Mouse (Mus musculus) midbrain, embryonic 10.5 days (tissue): ENCODE data around the gene Cmtm5. TPM values are rescaled to one million over a fixed set of nuclear protein-coding genes. Genes with fewer than 3 reads are reported as not detected.
A peak's percentile ranks its signal among the peaks of the same experiment; 100 is the strongest.
"Not testable (repeated sequence)": the region's sequence is repeated elsewhere in the genome, so short reads cannot be mapped to it uniquely, and the experiment has no call there.

Experiments
- DNase-seq: peaks from one replicate; pipeline ENCODE4 v3.0.0-alpha.2; 2017; ENCODE audit warnings: low spot score
- H3K27ac ChIP-seq: fragments of 300-500 bp; sonication (generic); replicated peaks from 2 replicates; pipeline ENCODE4 v1.5.1; 2016; ENCODE audit warnings: mild to moderate bottlenecking
- H3K27me3 ChIP-seq: fragments of 300-500 bp; sonication (generic); 2 replicates; pipeline ENCODE4 v1.6.1; 2016; ENCODE audit warnings: low read depth, mild to moderate bottlenecking; ENCODE audit not compliant: poor library complexity, severe bottlenecking
- H3K36me3 ChIP-seq: fragments of 300-500 bp; sonication (generic); 2 replicates; pipeline ENCODE4 v1.6.1; 2016; ENCODE audit warnings: mild to moderate bottlenecking, moderate library complexity
- H3K4me1 ChIP-seq: fragments of 300-500 bp; sonication (generic); 2 replicates; pipeline ENCODE4 v1.6.1; 2016
- H3K4me3 ChIP-seq: fragments of 300-500 bp; sonication (generic); 2 replicates; pipeline ENCODE4 v1.5.1; 2016; ENCODE audit warnings: mild to moderate bottlenecking, moderate library complexity
- H3K9me3 ChIP-seq: fragments of 300-500 bp; sonication (generic); replicated peaks from 2 replicates; pipeline ENCODE4 v1.6.1; 2016; ENCODE audit warnings: mild to moderate bottlenecking
- WGBS: fragments of 180-500 bp; shearing (Covaris S2); methylation state at CpG from one replicate; pipeline ENCODE4 v1.1.7; 2016; 5-methylcytosine and 5-hydroxymethylcytosine counted together
- polyA plus RNA-seq: library from polyadenylated mRNA; unstranded; fragments of >200 nt; fragmentation: Nextera tagmentation; extraction: Ambion mirVana; gene quantifications from 2 replicates; pipeline ENCODE4 v1.2.1, GENCODE M21; 2016

Cmtm5 gene
- polyA plus RNA-seq, 1 experiment from 2014 or later: 0.17 TPM

GRCm38 (mm10) chr14:54953664-54954206, 17.7 kb downstream of the Cmtm5 start:
- no peak overlapping the region for H3K4me3 ChIP-seq
- no peak overlapping the region for H3K27ac ChIP-seq
- no peaks in the 10 kb centered on the region for H3K36me3 ChIP-seq
- no peak for DNase-seq
- WGBS: 89% methylated on average over 8 of the region's 8 CpGs
- H3K9me3 ChIP-seq: no peaks in the 10 kb centered on the region
- H3K27me3 ChIP-seq: peaks cover 8% of the 10 kb centered on the region; the same call in 1 of the 2 replicates
- H3K4me1 ChIP-seq: no peaks in the 10 kb centered on the region

DNA sequence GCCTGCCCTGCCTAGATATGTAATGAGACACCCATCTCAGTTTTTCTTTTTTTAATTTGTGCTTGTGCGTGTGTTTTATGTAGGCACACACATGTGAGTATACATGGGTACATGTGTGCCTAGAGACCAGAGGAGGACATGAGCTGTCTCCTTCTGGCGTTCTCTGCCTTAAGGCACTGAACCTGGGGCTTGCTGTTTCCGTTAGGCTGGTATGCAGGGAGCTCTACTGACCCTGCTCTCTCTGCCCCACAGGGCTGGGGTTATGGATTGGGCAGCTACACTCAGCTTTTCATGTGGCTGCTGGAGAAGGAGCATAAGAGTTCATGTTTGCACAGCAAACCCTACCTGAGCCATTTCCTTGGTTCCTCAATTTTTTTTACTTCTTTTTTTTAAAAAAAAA, 18.4 kb downstream of the Cmtm5 start:
- DNase-seq: no peak
- H3K4me1 ChIP-seq: no peaks in the 10 kb centered on the region
- H3K27ac ChIP-seq: no peak overlapping the region
- H3K36me3 ChIP-seq: no peaks in the 10 kb centered on the region
- WGBS: 85% methylated on average over 3 of the region's 3 CpGs
- no peaks in the 10 kb centered on the region for H3K9me3 ChIP-seq
- peaks cover 4% of the 10 kb centered on the region; the same call in 1 of the 2 replicates for H3K27me3 ChIP-seq
- H3K4me3 ChIP-seq: no peak overlapping the region

GRCm38 (mm10) chr14:54955481-54955880, 19.4 kb downstream of the Cmtm5 start:
- Histone ChIP-seq H3K9me3 (no peaks in the 10 kb centered on the region), H3K27ac (no peak overlapping the region), H3K4me3 (no peak overlapping the region), H3K36me3 (no peaks in the 10 kb centered on the region), H3K4me1 (peaks cover 3% of the 10 kb centered on the region), H3K27me3 (no peaks in the 10 kb centered on the region)
- no peak for DNase-seq
- WGBS: 83% methylated on average over 3 of the region's 3 CpGs

- DNase-seq: no peak
- Histone ChIP-seq H3K4me1 (peaks cover 10% of the 10 kb centered on the region), H3K27ac (no peak overlapping the region), H3K36me3 (no peaks in the 10 kb centered on the region), H3K9me3 (no peaks in the 10 kb centered on the region), H3K4me3 (no peak overlapping the region), H3K27me3 (no peaks in the 10 kb centered on the region)
- 86% methylated on average over 9 of the region's 9 CpGs for WGBS
These were observed 20.5 kb downstream of the Cmtm5 start for GRCm38 (mm10) chr14:54956533-54956932.

- 81% methylated on average over 4 of the region's 4 CpGs for WGBS
- Histone ChIP-seq H3K36me3 (no peaks in the 10 kb centered on the region), H3K4me3 (no peak overlapping the region), H3K4me1 (peaks cover 10% of the 10 kb centered on the region), H3K27me3 (no peaks in the 10 kb centered on the region), H3K9me3 (no peaks in the 10 kb centered on the region), H3K27ac (no peak overlapping the region)
- no peak for DNase-seq
These were observed 22.4 kb downstream of the Cmtm5 start for GRCm38 (mm10) chr14:54958503-54958902.

DNA sequence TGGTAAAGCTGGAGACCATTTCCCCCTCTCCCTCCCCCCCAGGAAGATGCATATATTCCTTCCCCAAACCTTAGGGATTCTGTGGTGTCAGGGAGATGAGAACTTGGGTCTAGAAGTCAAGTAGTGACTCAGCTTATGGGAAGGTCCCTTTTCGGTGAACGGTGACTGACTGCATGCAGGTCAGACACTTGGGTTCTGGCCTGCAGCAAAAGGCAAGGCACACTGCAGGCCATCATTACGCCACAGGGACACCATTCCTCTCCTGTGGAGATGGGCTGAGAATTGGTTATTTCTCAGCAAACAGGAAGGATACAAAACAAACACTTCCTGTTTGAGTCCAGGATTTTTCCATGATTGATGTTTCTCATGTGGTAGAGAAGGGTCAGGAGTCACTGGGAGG, 23.1 kb downstream of the Cmtm5 start:
- H3K9me3 ChIP-seq: no peaks in the 10 kb centered on the region
- DNase-seq: no peak
- H3K36me3 ChIP-seq: no peaks in the 10 kb centered on the region
- no peaks in the 10 kb centered on the region for H3K27me3 ChIP-seq
- 82% methylated on average over 3 of the region's 3 CpGs for WGBS
- H3K4me3 ChIP-seq: no peak overlapping the region
- no peak overlapping the region for H3K27ac ChIP-seq
- H3K4me1 ChIP-seq: peaks cover 10% of the 10 kb centered on the region

- not testable (repeated sequence) for H3K36me3 ChIP-seq, H3K4me3 ChIP-seq, DNase-seq, H3K4me1 ChIP-seq, H3K27me3 ChIP-seq, H3K9me3 ChIP-seq
- H3K27ac ChIP-seq: peak overlapping the region; percentile 57; the same call in 1 of the 2 replicates
- WGBS: 91% methylated on average over 12 of the region's 12 CpGs
These were observed 24.0 kb downstream of the Cmtm5 start for GRCm38 (mm10) chr14:54959853-54960613.

DNA sequence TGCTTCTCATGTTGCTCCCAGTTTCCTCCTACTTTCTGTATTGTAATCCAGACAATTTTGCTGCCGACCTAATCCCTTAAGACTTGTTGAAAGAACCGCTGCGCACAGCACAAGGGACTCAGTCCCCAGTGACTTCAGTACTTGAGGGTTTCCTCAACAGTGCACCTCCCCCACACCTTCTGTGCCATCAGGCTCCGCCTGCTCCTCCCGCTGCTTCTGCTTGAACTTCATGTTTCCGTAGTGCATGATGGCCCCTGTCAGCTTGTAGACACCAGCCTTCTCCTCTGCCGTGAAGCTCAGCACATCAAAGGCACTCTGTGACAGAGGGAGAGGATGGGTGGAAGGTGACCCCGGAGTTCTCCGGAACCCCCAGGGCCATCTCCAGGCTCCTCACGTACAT, 24.7 kb downstream of the Cmtm5 start:
- WGBS: 69% methylated on average over 10 of the region's 10 CpGs
- Histone ChIP-seq H3K4me3 (no peak overlapping the region), H3K4me1 (peaks cover 10% of the 10 kb centered on the region), H3K27ac (peak overlapping the region; percentile 52; the same call in 1 of the 2 replicates), H3K9me3 (no peaks in the 10 kb centered on the region), H3K36me3 (no peaks in the 10 kb centered on the region), H3K27me3 (no peaks in the 10 kb centered on the region)
- DNase-seq: no peak

GRCm38 (mm10) chr14:54961487-54961886, 25.4 kb downstream of the Cmtm5 start:
- no peaks in the 10 kb centered on the region for H3K36me3 ChIP-seq
- H3K4me1 ChIP-seq: peaks cover 10% of the 10 kb centered on the region
- no peaks in the 10 kb centered on the region for H3K9me3 ChIP-seq
- no peak overlapping the region for H3K27ac ChIP-seq
- DNase-seq: no peak
- WGBS: 85% methylated on average over 5 of the region's 5 CpGs
- H3K27me3 ChIP-seq: no peaks in the 10 kb centered on the region
- H3K4me3 ChIP-seq: no peak overlapping the region

DNA sequence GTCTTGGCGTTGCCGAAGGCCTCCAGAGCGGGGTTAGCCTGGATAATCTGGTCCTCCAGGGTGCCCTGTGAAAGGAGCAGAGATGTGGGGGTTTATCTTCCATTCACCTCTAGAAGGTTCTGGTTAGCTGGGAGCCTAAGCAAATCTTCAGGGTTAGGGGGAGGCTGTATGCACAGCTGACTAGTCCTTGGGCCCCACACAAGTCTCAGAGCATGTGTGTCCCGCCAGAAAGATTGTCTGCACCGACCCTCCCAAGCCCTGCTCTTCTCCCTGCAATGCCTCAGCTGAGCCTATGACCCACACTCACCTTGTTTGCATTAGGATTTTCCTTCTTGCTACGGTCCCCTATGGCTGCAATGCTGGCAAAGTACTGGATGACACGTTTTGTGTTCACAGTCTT, 26.7 kb downstream of the Cmtm5 start:
- H3K9me3 ChIP-seq: no peaks in the 10 kb centered on the region
- no peaks in the 10 kb centered on the region for H3K27me3 ChIP-seq
- H3K27ac ChIP-seq: no peak overlapping the region
- no peaks in the 10 kb centered on the region for H3K36me3 ChIP-seq
- peaks cover 10% of the 10 kb centered on the region for H3K4me1 ChIP-seq
- 89% methylated on average over 7 of the region's 7 CpGs for WGBS
- H3K4me3 ChIP-seq: no peak overlapping the region
- no peak for DNase-seq

GRCm38 (mm10) chr14:54963727-54964126, 27.7 kb downstream of the Cmtm5 start:
- Histone ChIP-seq H3K4me1 (peaks cover 10% of the 10 kb centered on the region), H3K9me3 (no peaks in the 10 kb centered on the region), H3K36me3 (no peaks in the 10 kb centered on the region), H3K4me3 (no peak overlapping the region), H3K27ac (no peak overlapping the region), H3K27me3 (no peaks in the 10 kb centered on the region)
- WGBS: 90% methylated on average over 11 of the region's 11 CpGs
- DNase-seq: no peak

- H3K36me3 ChIP-seq: no peaks in the 10 kb centered on the region
- DNase-seq: no peak
- peaks cover 10% of the 10 kb centered on the region for H3K4me1 ChIP-seq
- H3K4me3 ChIP-seq: no peak overlapping the region
- WGBS: 86% methylated on average over 15 of the region's 15 CpGs
- H3K27me3 ChIP-seq: no peaks in the 10 kb centered on the region
- no peaks in the 10 kb centered on the region for H3K9me3 ChIP-seq
- no peak overlapping the region for H3K27ac ChIP-seq
These were observed 29.0 kb downstream of the Cmtm5 start for GRCm38 (mm10) chr14:54965044-54965443.

DNA sequence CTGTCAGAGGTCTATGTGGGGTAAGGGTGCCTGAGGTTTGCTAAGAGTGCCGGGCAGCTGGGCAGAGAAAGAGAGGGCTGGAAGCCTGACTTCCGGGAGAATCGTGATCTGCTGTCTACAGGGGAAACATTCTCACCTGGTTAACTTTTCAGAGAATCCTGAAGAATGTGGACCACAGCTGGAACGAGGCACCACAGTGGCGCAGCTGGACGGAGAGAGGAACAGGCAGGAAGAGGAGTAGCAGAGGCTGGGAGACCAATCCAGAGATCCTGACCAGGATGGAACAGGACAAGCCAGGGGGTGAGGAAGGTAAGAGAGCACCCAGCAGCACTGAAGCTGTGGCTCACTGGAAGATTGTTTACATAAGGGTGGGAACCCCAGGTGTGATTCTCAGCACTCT, 29.6 kb downstream of the Cmtm5 start:
- H3K27ac ChIP-seq: no peak overlapping the region
- H3K27me3 ChIP-seq: no peaks in the 10 kb centered on the region
- H3K4me1 ChIP-seq: peaks cover 5% of the 10 kb centered on the region
- WGBS: 76% methylated on average over 6 of the region's 6 CpGs
- H3K4me3 ChIP-seq: no peak overlapping the region
- H3K9me3 ChIP-seq: no peaks in the 10 kb centered on the region
- no peaks in the 10 kb centered on the region for H3K36me3 ChIP-seq
- no peak for DNase-seq
